Mouse (Mus musculus) spleen, adult 12 weeks (tissue): ENCODE data around the gene Olfr714.
"Not testable (repeated sequence)": the region's sequence is repeated elsewhere in the genome, so short reads cannot be mapped to it uniquely, and the experiment has no call there.

Source experiments
- DNase-seq: peaks from one replicate; pipeline ENCODE4 v3.0.0; 2022; ENCODE audit warnings: low spot score

The Olfr714 gene

GRCm38 (mm10) chr7:107070681-107071080 is at the start of gene Olfr714:
TSS of gene Olfr714 (plus strand) at chr7:107070981.
- no peak for DNase-seq

GRCm38 (mm10) chr7:107030874-107031273 is 39.9 kb upstream of the Olfr714 start, which contains the start of gene Olfr713:
TSS of gene Olfr713 (plus strand) at chr7:107031174.
- DNase-seq, result no peak

DNA sequence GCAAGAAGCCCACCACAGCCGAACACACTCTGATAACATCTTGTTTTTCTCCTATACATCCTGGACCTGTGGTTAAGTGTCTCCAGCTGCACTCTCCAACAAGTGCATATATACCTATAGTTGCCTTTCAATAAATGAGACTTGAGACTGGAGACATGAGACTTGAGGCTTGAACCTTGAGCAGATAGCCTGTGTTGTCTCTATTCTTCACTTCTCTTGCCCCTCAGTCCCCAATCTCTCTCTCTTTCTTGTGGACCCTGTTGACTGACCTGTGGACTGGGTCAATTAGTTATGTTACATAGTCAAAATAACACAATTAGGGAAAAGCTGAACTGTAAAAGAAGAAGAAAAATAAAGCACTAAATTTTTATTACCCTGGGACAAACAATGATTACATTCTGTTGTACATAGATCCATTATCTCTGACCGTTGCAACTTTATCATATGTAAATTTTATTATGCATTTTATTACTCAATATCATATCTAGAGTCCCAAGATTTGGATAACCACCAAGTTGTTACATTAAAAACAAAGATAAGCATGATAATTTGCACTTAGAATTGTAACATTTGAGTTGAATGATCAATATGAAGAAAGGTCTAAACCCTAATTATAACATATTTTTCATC is 30.7 kb upstream of the Olfr714 start:
- no peak for DNase-seq

DNA sequence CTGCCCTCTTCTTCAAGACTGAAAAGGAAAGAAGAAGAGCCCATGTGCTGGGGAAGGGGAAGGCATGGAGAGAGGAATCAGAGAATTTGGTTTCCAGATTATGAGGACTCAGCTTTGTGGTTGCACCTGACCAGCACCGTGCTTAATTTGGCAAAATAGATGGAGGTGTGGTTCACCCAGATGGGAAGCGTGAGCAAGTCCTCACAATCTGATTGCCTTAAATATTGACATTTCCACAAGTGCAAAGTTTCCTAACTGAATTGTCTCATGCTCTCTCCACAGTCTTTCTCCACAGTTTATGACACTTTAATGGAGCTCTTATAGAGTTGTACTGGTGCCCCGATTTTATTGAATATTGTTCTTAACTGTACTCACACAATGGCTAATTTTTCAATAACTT is 27.6 kb upstream of the Olfr714 start:
- DNase-seq, result no peak

- no peak for DNase-seq
Observed at GRCm38 (mm10) chr7:107044407-107044806, 26.4 kb upstream of the Olfr714 start.

GRCm38 (mm10) chr7:107045833-107046232 is 24.9 kb upstream of the Olfr714 start:
- no peak for DNase-seq

- DNase-seq, result no peak
Observed at GRCm38 (mm10) chr7:107047578-107047977, 23.2 kb upstream of the Olfr714 start.

DNA sequence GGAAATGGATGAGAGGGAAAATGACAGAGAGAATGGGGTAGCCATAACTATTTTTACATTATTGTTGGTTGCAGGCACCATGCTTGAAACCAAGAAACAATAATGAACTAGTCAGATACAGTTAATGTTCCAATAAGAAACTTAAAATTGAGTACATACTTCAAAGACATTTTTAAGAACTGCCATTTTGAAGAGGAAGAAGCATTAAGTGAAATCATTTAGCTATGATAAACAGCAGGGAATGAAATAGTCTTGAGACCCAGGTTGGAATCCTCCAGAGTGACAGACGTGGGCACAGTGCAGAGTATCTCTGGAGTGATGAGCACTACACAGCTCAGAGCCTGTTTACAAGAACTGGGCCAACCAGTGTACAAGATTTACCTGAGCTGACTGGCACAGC is 22.1 kb downstream of the Olfr714 start, which contains the start of gene Olfr17:
Olfr17 (plus strand) TSS at position 301 of the 400 bp plus-strand sequence.
- DNase-seq, result no peak

GRCm38 (mm10) chr7:107110269-107110668 is 39.5 kb downstream of the Olfr714 start, which contains the start of gene Olfr715b:
TSS of gene Olfr715b (minus strand) at chr7:107110369.
- DNase-seq, result not testable (repeated sequence)
